Mouse (Mus musculus): Measurements from ENCODE around the gene P2ry10. TPM values are rescaled to one million over a fixed set of nuclear protein-coding genes. Genes with fewer than 3 reads are reported as not detected.

Gene P2ry10
- polyA plus RNA-seq, 2 experiments, result 0.04 to 0.10 TPM

DNA sequence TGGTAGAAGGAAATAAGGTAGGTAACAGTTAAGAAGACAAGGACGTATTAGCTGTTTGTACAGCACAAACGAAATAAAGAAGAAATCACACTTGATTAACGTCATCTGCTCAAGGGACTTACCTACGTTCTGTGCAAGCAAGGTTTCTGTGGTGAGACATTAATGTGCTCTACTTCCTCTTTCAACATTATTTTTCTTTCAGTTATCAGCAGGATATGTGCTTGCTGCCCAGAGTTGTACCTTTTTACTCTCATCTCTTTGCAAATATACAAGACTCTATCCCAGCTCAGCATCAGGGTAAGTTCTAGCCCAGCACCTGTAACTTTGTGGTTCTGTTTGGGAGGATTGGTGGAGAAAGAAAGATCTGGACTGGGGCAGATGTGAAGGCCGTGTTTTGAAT is 839 bp downstream of the P2ry10 start:
- 33% methylated on average over 5 of the region's 5 CpGs for WGBS (ENCODE audit: insufficient replicate concordance)
- Histone ChIP-seq H3K4me2 (ENCODE audit: low read depth) (no peak overlapping the region), H3K9me3 (ENCODE audit: control insufficient read depth, low read length) (no peaks in the 10 kb centered on the region), H3K4me3 (ENCODE audit: insufficient read depth in 1 of 2, low read depth in 2 of 2, low read length in 2 of 2) (no peak overlapping the region), H3K36me3 (replicated peaks; ENCODE audit: control insufficient read depth, insufficient read depth, low read depth) (no peaks in the 10 kb centered on the region), H3K4me1 (replicated peaks; ENCODE audit: control insufficient read depth in 2 of 2, insufficient read depth in 2 of 2, low read length in 1 of 2) (no peaks in the 10 kb centered on the region), H3K9ac (replicated peaks) (no peak overlapping the region), H3K27me3 (ENCODE audit: control insufficient read depth, insufficient read depth, low read length) (no peaks in the 10 kb centered on the region), H3K27ac (no peak overlapping the region)
- ATAC-seq (ENCODE audit: insufficient read depth), result no peak
- no peak for DNase-seq (ENCODE audit: low read depth in 3 of 3, low spot score in 3 of 3)
- no peak for TF ChIP-seq EP300 (IDR thresholded peaks at IDR 0.05; ENCODE audit: low read depth)
- no peak for TF ChIP-seq CTCF (IDR thresholded peaks at IDR 0.05; ENCODE audit: low read depth)

DNA sequence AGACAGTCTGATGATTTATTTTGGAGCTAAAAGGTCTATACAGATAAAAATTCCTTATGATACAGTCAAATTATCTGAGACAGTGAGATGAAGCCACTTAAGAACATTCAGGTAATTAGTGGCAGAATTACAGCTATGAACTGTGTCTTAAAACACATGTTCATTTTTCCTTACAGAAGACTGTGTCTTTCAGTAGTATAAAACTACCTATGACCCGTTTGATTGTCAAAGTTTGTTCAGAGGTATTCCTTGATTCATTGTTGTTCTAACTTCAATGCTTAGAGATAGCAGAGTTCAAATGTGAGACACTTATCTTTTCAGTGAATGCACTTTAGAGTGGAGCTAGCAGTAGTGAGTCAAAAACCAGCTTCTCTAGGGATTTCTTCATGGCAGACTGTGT is 1.6 kb downstream of the P2ry10 start:
- H3K9ac ChIP-seq (replicated peaks), result no peak overlapping the region
- 41% methylated on average over 1 of the region's 1 CpGs for WGBS (ENCODE audit: insufficient replicate concordance)
- TF ChIP-seq EP300 (IDR thresholded peaks at IDR 0.05; ENCODE audit: low read depth), result no peak
- TF ChIP-seq CTCF (IDR thresholded peaks at IDR 0.05; ENCODE audit: low read depth), result no peak

DNA sequence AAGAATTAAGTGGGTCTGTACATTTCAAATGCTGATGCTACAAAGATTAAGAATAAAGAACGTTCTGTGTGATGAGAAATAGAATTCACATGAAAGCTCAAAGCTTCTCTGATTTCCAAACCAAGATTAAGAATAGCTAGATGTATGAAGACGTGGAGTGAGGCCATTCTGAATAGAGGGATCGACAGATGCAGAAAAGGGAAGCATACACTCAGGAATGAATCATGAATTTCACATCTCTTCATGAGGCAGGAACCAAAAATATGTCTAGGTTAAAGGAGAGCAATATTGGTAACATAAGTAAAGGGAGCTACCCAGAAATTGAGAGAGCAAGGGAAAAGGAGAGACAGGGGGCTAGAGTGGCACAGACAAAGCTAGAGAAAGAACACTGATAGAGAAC is 7.3 kb downstream of the P2ry10 start:
- Histone ChIP-seq H3K4me2 (ENCODE audit: low read depth) (no peak overlapping the region), H3K9me3 (ENCODE audit: control insufficient read depth, low read length) (no peaks in the 10 kb centered on the region), H3K36me3 (replicated peaks; ENCODE audit: control insufficient read depth, insufficient read depth, low read depth) (no peaks in the 10 kb centered on the region), H3K27me3 (ENCODE audit: control insufficient read depth, insufficient read depth, low read length) (no peaks in the 10 kb centered on the region), H3K4me1 (replicated peaks; ENCODE audit: control insufficient read depth in 2 of 2, insufficient read depth in 2 of 2, low read length in 1 of 2) (no peaks in the 10 kb centered on the region), H3K4me3 (ENCODE audit: insufficient read depth in 1 of 2, low read depth in 2 of 2, low read length in 2 of 2) (no peak overlapping the region), H3K9ac (replicated peaks) (no peak overlapping the region), H3K27ac (no peak overlapping the region)
- DNase-seq (ENCODE audit: low read depth in 3 of 3, low spot score in 3 of 3), result no peak
- no peak for ATAC-seq (ENCODE audit: insufficient read depth)
- TF ChIP-seq EP300 (IDR thresholded peaks at IDR 0.05; ENCODE audit: low read depth) (no peak), CTCF (IDR thresholded peaks at IDR 0.05; ENCODE audit: low read depth) (no peak)
- 33% methylated on average over 3 of the region's 3 CpGs for WGBS (ENCODE audit: insufficient replicate concordance)

More for the DNA sequence above, 1.6 kb downstream of the P2ry10 start:
- H3K36me3 ChIP-seq (replicated peaks; ENCODE audit: control insufficient read depth, insufficient read depth, low read depth), result no peaks in the 10 kb centered on the region
- H3K9me3 ChIP-seq (ENCODE audit: control insufficient read depth, low read length), result no peaks in the 10 kb centered on the region
- DNase-seq (ENCODE audit: low read depth in 3 of 3, low spot score in 3 of 3), result no peak
- ATAC-seq (ENCODE audit: insufficient read depth), result no peak
- H3K4me2 ChIP-seq (ENCODE audit: low read depth), result no peak overlapping the region
- no peak overlapping the region for H3K27ac ChIP-seq
- no peaks in the 10 kb centered on the region for H3K4me1 ChIP-seq (replicated peaks; ENCODE audit: control insufficient read depth in 2 of 2, insufficient read depth in 2 of 2, low read length in 1 of 2)
- H3K27me3 ChIP-seq (ENCODE audit: control insufficient read depth, insufficient read depth, low read length), result no peaks in the 10 kb centered on the region
- no peak overlapping the region for H3K4me3 ChIP-seq (ENCODE audit: insufficient read depth in 1 of 2, low read depth in 2 of 2, low read length in 2 of 2)

DNA sequence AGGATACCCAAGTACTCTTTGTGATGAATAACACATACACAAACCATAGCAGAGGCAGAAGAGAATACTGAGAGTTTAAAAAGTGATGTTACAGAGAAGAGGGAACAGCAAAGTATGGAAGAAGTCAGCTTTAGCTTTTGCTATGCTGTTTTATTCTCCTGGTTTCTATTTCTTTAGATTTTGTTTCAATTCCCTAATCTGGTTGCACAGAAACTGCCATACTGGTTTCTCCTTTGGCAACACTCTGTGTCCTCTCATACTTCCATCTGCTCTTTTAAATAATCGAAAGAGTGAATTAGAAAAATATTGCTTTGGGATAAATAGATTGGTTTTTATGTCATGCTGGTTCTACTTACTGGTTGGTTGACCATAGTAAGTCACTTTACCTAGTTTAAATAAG is 28.0 kb downstream of the P2ry10 start:
- Histone ChIP-seq H3K4me1 (replicated peaks; ENCODE audit: control insufficient read depth in 2 of 2, insufficient read depth in 2 of 2, low read length in 1 of 2) (no peaks in the 10 kb centered on the region), H3K4me2 (ENCODE audit: low read depth) (no peak overlapping the region)
- ATAC-seq (ENCODE audit: insufficient read depth), result no peak

DNA sequence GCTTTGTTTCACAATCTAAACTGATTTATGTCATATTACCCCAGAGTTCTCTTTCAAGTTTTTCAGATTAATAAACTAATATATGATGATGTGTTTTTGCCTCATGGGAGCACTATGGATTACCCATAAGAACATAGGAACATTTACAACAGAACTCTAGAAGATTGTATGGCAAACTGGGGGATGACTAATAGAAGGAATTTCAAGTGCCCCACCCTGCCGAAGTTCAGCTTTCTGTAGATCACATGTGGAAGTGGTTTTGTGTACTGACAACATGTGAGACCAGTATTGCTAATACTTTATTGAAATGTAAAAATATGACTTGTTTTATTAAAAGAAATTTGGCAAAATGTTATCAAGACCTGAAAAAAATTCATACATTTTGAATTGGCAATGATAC is 28.7 kb downstream of the P2ry10 start:
- TF ChIP-seq CTCF (IDR thresholded peaks at IDR 0.05; ENCODE audit: low read depth) (no peak), EP300 (IDR thresholded peaks at IDR 0.05; ENCODE audit: low read depth) (no peak)
- H3K4me3 ChIP-seq (ENCODE audit: insufficient read depth in 1 of 2, low read depth in 2 of 2, low read length in 2 of 2), result no peak overlapping the region
- DNase-seq (ENCODE audit: low read depth in 3 of 3, low spot score in 3 of 3) (no peak), ATAC-seq (ENCODE audit: insufficient read depth) (no peak)
- H3K27me3 ChIP-seq (ENCODE audit: control insufficient read depth, insufficient read depth, low read length), result no peaks in the 10 kb centered on the region
- no peak overlapping the region for H3K9ac ChIP-seq (replicated peaks)
- H3K36me3 ChIP-seq (replicated peaks; ENCODE audit: control insufficient read depth, insufficient read depth, low read depth), result no peaks in the 10 kb centered on the region
- H3K9me3 ChIP-seq (ENCODE audit: control insufficient read depth, low read length), result no peaks in the 10 kb centered on the region
- no peaks in the 10 kb centered on the region for H3K4me1 ChIP-seq (replicated peaks; ENCODE audit: control insufficient read depth in 2 of 2, insufficient read depth in 2 of 2, low read length in 1 of 2)
- no peak overlapping the region for H3K4me2 ChIP-seq (ENCODE audit: low read depth)
- WGBS (ENCODE audit: insufficient replicate concordance), result 65% methylated on average over 1 of the region's 1 CpGs
- no peak overlapping the region for H3K27ac ChIP-seq

More for the DNA sequence above, 28.0 kb downstream of the P2ry10 start:
- Histone ChIP-seq H3K9me3 (ENCODE audit: control insufficient read depth, low read length) (no peaks in the 10 kb centered on the region), H3K36me3 (replicated peaks; ENCODE audit: control insufficient read depth, insufficient read depth, low read depth) (no peaks in the 10 kb centered on the region), H3K9ac (replicated peaks) (no peak overlapping the region), H3K4me3 (ENCODE audit: insufficient read depth in 1 of 2, low read depth in 2 of 2, low read length in 2 of 2) (no peak overlapping the region), H3K27ac (no peak overlapping the region), H3K27me3 (ENCODE audit: control insufficient read depth, insufficient read depth, low read length) (no peaks in the 10 kb centered on the region)
- WGBS (ENCODE audit: insufficient replicate concordance), result 45% methylated on average over 1 of the region's 1 CpGs
- TF ChIP-seq CTCF (IDR thresholded peaks at IDR 0.05; ENCODE audit: low read depth) (no peak), EP300 (IDR thresholded peaks at IDR 0.05; ENCODE audit: low read depth) (no peak)
- DNase-seq (ENCODE audit: low read depth in 3 of 3, low spot score in 3 of 3), result no peak
